ENCODE assay signal across 8 mouse cellular contexts in genomic region chr3:41565955-41566354, GRCm38 (mm10). TPM values are rescaled to one million over a fixed set of nuclear protein-coding genes. Genes with fewer than 3 reads are reported as not detected.
DNase-seq lines count a peak whose midpoint lies in the region; ATAC-seq and TF ChIP-seq lines count a peak whose summit lies in the region.

No protein-coding gene starts in this region.

- peak overlapping the region; percentile 88 for H3K27ac ChIP-seq in embryonic facial prominence, embryonic 13.5 days
- peak overlapping the region; percentile 96 for H3K27ac ChIP-seq in heart, adult 2 months
- peak overlapping the region; percentile 74; the same call in 1 of the 2 replicates for H3K27ac ChIP-seq in kidney, adult 2 months (ENCODE audit: insufficient read depth, low read depth, low read length)
- peak overlapping the region; percentile 94 for H3K27ac ChIP-seq in limb, embryonic 12.5 days
- H3K27ac ChIP-seq in midbrain, embryonic 13.5 days = peak overlapping the region; percentile 97

- under 1% methylated on average over 26 of the region's 26 CpGs for WGBS in embryonic facial prominence, embryonic 13.5 days
- WGBS in heart, adult 2 months = under 1% methylated on average over 26 of the region's 26 CpGs
- 1% methylated on average over 26 of the region's 26 CpGs for WGBS in kidney, adult 2 months
- WGBS in limb, embryonic 12.5 days = 1% methylated on average over 26 of the region's 26 CpGs
- WGBS in midbrain, embryonic 13.5 days = under 1% methylated on average over 26 of the region's 26 CpGs

- peak; percentile 88 to 92 for DNase-seq in adrenal gland, postnatal 36 days
- DNase-seq in heart, adult 2 months = peak; percentile 88
- DNase-seq in kidney, adult 2 months = peak; percentile 89
- DNase-seq in spleen, adult 12 weeks (ENCODE audit: low spot score) = peak; percentile 68

- H3K4me3 ChIP-seq in embryonic facial prominence, embryonic 13.5 days = peak overlapping the region; percentile 73
- H3K4me3 ChIP-seq in heart, adult 2 months = peak overlapping the region; percentile 71
- H3K4me3 ChIP-seq in kidney, adult 2 months (ENCODE audit: insufficient read depth, low read depth, low read length) = peak overlapping the region; percentile 51
- peak overlapping the region; percentile 76 for H3K4me3 ChIP-seq in limb, embryonic 12.5 days (replicated peaks)
- H3K4me3 ChIP-seq in midbrain, embryonic 13.5 days (replicated peaks) = peak overlapping the region; percentile 75

- peak; percentile 70 for TF ChIP-seq CTCF in heart, adult 2 months (IDR thresholded peaks at IDR 0.05)
- peak; percentile 28; the same call in 1 of the 2 replicates for TF ChIP-seq CTCF in kidney, adult 2 months (conservative IDR thresholded peaks at IDR 0.05; ENCODE audit: insufficient read depth, insufficient read length, low read depth, low read length)

- peak overlapping the region; percentile 99 for H3K4me2 ChIP-seq in embryonic facial prominence, embryonic 13.5 days
- H3K4me2 ChIP-seq in limb, embryonic 12.5 days = peak overlapping the region; percentile 92
- peak overlapping the region; percentile 88 for H3K4me2 ChIP-seq in midbrain, embryonic 13.5 days (replicated peaks)

- no peaks in the 10 kb centered on the region for H3K27me3 ChIP-seq in embryonic facial prominence, embryonic 13.5 days
- H3K27me3 ChIP-seq in heart, adult 2 months (ENCODE audit: control insufficient read depth, insufficient read depth, low read length) = no peaks in the 10 kb centered on the region
- H3K27me3 ChIP-seq in kidney, adult 2 months (replicated peaks; ENCODE audit: control insufficient read depth, insufficient read depth, low read length) = no peaks in the 10 kb centered on the region
- H3K27me3 ChIP-seq in limb, embryonic 12.5 days = no peaks in the 10 kb centered on the region
- 0 out of 2 replicates have a peak, but pooled peaks cover 3% of the 10 kb centered on the region for H3K27me3 ChIP-seq in midbrain, embryonic 13.5 days

- peak overlapping the region; percentile 79 for H3K9ac ChIP-seq in embryonic facial prominence, embryonic 13.5 days
- H3K9ac ChIP-seq in heart, adult 2 months (ENCODE audit: low read depth, low read length) = peak overlapping the region; percentile 79
- H3K9ac ChIP-seq in limb, embryonic 12.5 days (replicated peaks) = peak overlapping the region; percentile 84
- H3K9ac ChIP-seq in midbrain, embryonic 13.5 days (replicated peaks) = peak overlapping the region; percentile 92

- no peaks in the 10 kb centered on the region for H3K9me3 ChIP-seq in embryonic facial prominence, embryonic 13.5 days
- H3K9me3 ChIP-seq in limb, embryonic 12.5 days = no peaks in the 10 kb centered on the region
- H3K9me3 ChIP-seq in midbrain, embryonic 13.5 days = no peaks in the 10 kb centered on the region

- H3K4me1 ChIP-seq in embryonic facial prominence, embryonic 13.5 days = peaks cover 12% of the 10 kb centered on the region
- peaks cover 2% of the 10 kb centered on the region; the same call in 1 of the 2 replicates for H3K4me1 ChIP-seq in heart, adult 2 months (ENCODE audit: control insufficient read depth, insufficient read depth, low read length)
- peaks cover 20% of the 10 kb centered on the region for H3K4me1 ChIP-seq in kidney, adult 2 months (ENCODE audit: control insufficient read depth, insufficient read depth, low read length)
- H3K4me1 ChIP-seq in limb, embryonic 12.5 days (replicated peaks) = peaks cover 14% of the 10 kb centered on the region
- H3K4me1 ChIP-seq in midbrain, embryonic 13.5 days (replicated peaks) = peaks cover 19% of the 10 kb centered on the region

- intact Hi-C loops in heart, adult 2 months (cut with DNase I) = loop anchor here (1.0 to 10.0 kb wide), 2 partner anchors 25 to 371 kb away; no protein-coding TSS in a partner anchor

- ATAC-seq in embryonic facial prominence, embryonic 13.5 days (ENCODE audit: insufficient number of reproducible peaks, insufficient read depth, low FRiP score, low TSS enrichment, low read depth) = peak; percentile 50
- peak; percentile 52 for ATAC-seq in limb, embryonic 12.5 days (ENCODE audit: insufficient number of reproducible peaks, insufficient read depth, low FRiP score, low TSS enrichment, low read depth)
- ATAC-seq in midbrain, embryonic 13.5 days = peak; percentile 75
- no peak for ATAC-seq in activated CD4-positive, CD25-positive, alpha-beta regulatory T cell, adult 4 months

- TF ChIP-seq EP300 in heart, adult 2 months (IDR thresholded peaks at IDR 0.05; ENCODE audit: insufficient read depth, low read depth, low read length) = no peak

- H3K36me3 ChIP-seq in embryonic facial prominence, embryonic 13.5 days = no peaks in the 10 kb centered on the region
- no peaks in the 10 kb centered on the region for H3K36me3 ChIP-seq in heart, adult 2 months (ENCODE audit: control insufficient read depth, insufficient read depth, low read length)
- H3K36me3 ChIP-seq in kidney, adult 2 months (ENCODE audit: control insufficient read depth, insufficient read depth, low read length) = no peaks in the 10 kb centered on the region
- no peaks in the 10 kb centered on the region for H3K36me3 ChIP-seq in limb, embryonic 12.5 days
- no peaks in the 10 kb centered on the region for H3K36me3 ChIP-seq in midbrain, embryonic 13.5 days

- TF ChIP-seq POLR2A in heart, adult 2 months (IDR thresholded peaks at IDR 0.05; ENCODE audit: insufficient read depth, low read depth, low read length) = no peak
- TF ChIP-seq POLR2A in kidney, adult 2 months (IDR thresholded peaks at IDR 0.05; ENCODE audit: low read depth, low read length) = no peak

- H3K79me2 ChIP-seq in heart, adult 2 months (replicated peaks; ENCODE audit: control insufficient read depth, insufficient read depth, low read length) = peaks cover 2% of the 10 kb centered on the region; the same call in 1 of the 2 replicates

RNA-seq across cellular contexts. Expression of gene Jade1, which starts 10.4 kb away (rescaled TPM):
- 10 to 100 TPM; 51.2 to 51.4 TPM for total RNA-seq in adrenal gland, postnatal 36 days (2021)
- 8.7 and 11.7 TPM in 2 replicates for polyA plus RNA-seq in embryonic facial prominence, embryonic 13.5 days (2015; fragmentation: Nextera tagmentation; extraction: Ambion mirVana)
- total RNA-seq in heart, adult 2 months (2021) = 10 to 100 TPM; 28.5 to 38.6 TPM
- 10.1 and 24.0 TPM in 2 replicates for polyA plus RNA-seq in heart, adult 2 months (2012; rRNA removed)
- 29.9 and 30.2 TPM in 2 replicates for polyA plus RNA-seq in kidney, adult 2 months (2012; rRNA removed)
- 15.2 and 15.3 TPM in 2 replicates for polyA plus RNA-seq in limb, embryonic 12.5 days (2016; fragmentation: Nextera tagmentation; extraction: Ambion mirVana)
- 10.5 and 13.2 TPM in 2 replicates for polyA plus RNA-seq in midbrain, embryonic 13.5 days (2015; fragmentation: Nextera tagmentation; extraction: Ambion mirVana)
- 1 to 10 TPM; 7.4 to 7.6 TPM for polyA plus RNA-seq in activated CD4-positive, CD25-positive, alpha-beta regulatory T cell, adult 4 months (2017; shearing (Covaris generic))
